Mouse (Mus musculus) cerebellum, adult 18-20 months (tissue): ENCODE measurements around the gene Galr2.

Experiments
- DNase-seq, 2 experiments: peaks; one replicate each; pipeline ENCODE4 v3.0.0; 2021

Gene Galr2

GRCm38 (mm10) chr11:116280751-116281663 lies at the start of gene Galr2:
TSS of gene Galr2 (plus strand) at chr11:116280939.
- no peak for DNase-seq

- no peak for DNase-seq
These were observed 48.3 kb upstream of the Galr2 start for GRCm38 (mm10) chr11:116232427-116232826.

GRCm38 (mm10) chr11:116234901-116235300 lies 45.8 kb upstream of the Galr2 start:
- no peak for DNase-seq

GRCm38 (mm10) chr11:116237742-116238395 lies 42.9 kb upstream of the Galr2 start, which contains the start of gene Evpl:
TSS of gene Evpl (minus strand) at chr11:116238077.
- no peak for DNase-seq

GRCm38 (mm10) chr11:116239797-116240196 lies 40.9 kb upstream of the Galr2 start:
- DNase-seq = no peak

- no peak for DNase-seq
These were observed 38.9 kb upstream of the Galr2 start for GRCm38 (mm10) chr11:116241744-116242235.

- DNase-seq = no peak
These were observed 36.2 kb upstream of the Galr2 start for GRCm38 (mm10) chr11:116244580-116244979.

GRCm38 (mm10) chr11:116245616-116246015 lies 35.1 kb upstream of the Galr2 start:
- DNase-seq = no peak

- DNase-seq = no peak
These were observed 33.1 kb upstream of the Galr2 start for GRCm38 (mm10) chr11:116247502-116248222.

GRCm38 (mm10) chr11:116250898-116251297 lies 29.8 kb upstream of the Galr2 start:
- no peak for DNase-seq

GRCm38 (mm10) chr11:116253076-116253600 lies 27.6 kb upstream of the Galr2 start:
- no peak for DNase-seq

- no peak for DNase-seq
These were observed 26.1 kb upstream of the Galr2 start for GRCm38 (mm10) chr11:116254627-116255026.

- no peak for DNase-seq
These were observed 25.4 kb upstream of the Galr2 start for GRCm38 (mm10) chr11:116255090-116255981.

- DNase-seq = no peak
These were observed 24.6 kb upstream of the Galr2 start for GRCm38 (mm10) chr11:116255982-116256675.

- no peak for DNase-seq
These were observed 21.3 kb upstream of the Galr2 start for GRCm38 (mm10) chr11:116259461-116259860.

- DNase-seq = no peak
These were observed 20.5 kb upstream of the Galr2 start for GRCm38 (mm10) chr11:116260259-116260658.

GRCm38 (mm10) chr11:116265352-116265751 lies 15.4 kb upstream of the Galr2 start:
- no peak for DNase-seq

- DNase-seq = no peak
These were observed 14.9 kb upstream of the Galr2 start for GRCm38 (mm10) chr11:116265850-116266249.

GRCm38 (mm10) chr11:116267637-116268036 lies 13.1 kb upstream of the Galr2 start:
- no peak for DNase-seq

GRCm38 (mm10) chr11:116268313-116268712 lies 12.4 kb upstream of the Galr2 start:
- DNase-seq = no peak

- no peak for DNase-seq
These were observed 11.2 kb upstream of the Galr2 start for GRCm38 (mm10) chr11:116269560-116269959.
